8 mouse cellular contexts compared by ENCODE assay signal in genomic region chr5:142962444-142962961, GRCm38 (mm10). TPM values are rescaled to one million over a fixed set of nuclear protein-coding genes. Genes with fewer than 3 reads are reported as not detected.
DNase-seq lines count a peak whose midpoint lies in the region; ATAC-seq and TF ChIP-seq lines count a peak whose summit lies in the region.

No protein-coding gene starts in this region.

- peaks cover 14% of the 10 kb centered on the region for H3K4me1 ChIP-seq in erythroblast, embryonic 14.5 days (ENCODE audit: control insufficient read depth)
- peaks cover 65% of the 10 kb centered on the region for H3K4me1 ChIP-seq in hindbrain, embryonic 10.5 days (replicated peaks)
- H3K4me1 ChIP-seq in liver, embryonic 12.5 days, result peaks cover 48% of the 10 kb centered on the region
- H3K4me1 ChIP-seq in stomach, postnatal 0 days (replicated peaks; ENCODE audit: control insufficient read depth, insufficient read depth), result peaks cover 6% of the 10 kb centered on the region; the same call in 1 of the 2 replicates

- 1% methylated on average over 11 of the region's 11 CpGs for WGBS in hindbrain, embryonic 10.5 days
- 24% methylated on average over 11 of the region's 11 CpGs for WGBS in liver, embryonic 12.5 days (ENCODE audit: insufficient replicate concordance)
- 4% methylated on average over 10 of the region's 11 CpGs for WGBS in stomach, postnatal 0 days

- peak overlapping the region; percentile 65 for H3K9ac ChIP-seq in liver, embryonic 12.5 days
- peak overlapping the region; percentile 81 for H3K9ac ChIP-seq in stomach, postnatal 0 days (ENCODE audit: low read length)

- TF ChIP-seq CTCF in stomach, postnatal 0 days (IDR thresholded peaks at IDR 0.05; ENCODE audit: low read depth), result no peak

- H3K4me2 ChIP-seq in liver, embryonic 12.5 days, result peak overlapping the region; percentile 68
- peak overlapping the region; percentile 69 for H3K4me2 ChIP-seq in stomach, postnatal 0 days (replicated peaks; ENCODE audit: low read depth)

- H3K9me3 ChIP-seq in erythroblast, embryonic 14.5 days (ENCODE audit: control insufficient read depth, low read length), result peaks cover 12% of the 10 kb centered on the region; the same call in 1 of the 2 replicates
- H3K9me3 ChIP-seq in hindbrain, embryonic 10.5 days, result no peaks in the 10 kb centered on the region
- no peaks in the 10 kb centered on the region for H3K9me3 ChIP-seq in liver, embryonic 12.5 days (replicated peaks)
- H3K9me3 ChIP-seq in stomach, postnatal 0 days (ENCODE audit: control insufficient read depth, low read length), result no peaks in the 10 kb centered on the region

- peak overlapping the region; percentile 59 for H3K4me3 ChIP-seq in erythroblast, embryonic 14.5 days (replicated peaks)
- peak overlapping the region; percentile 100 for H3K4me3 ChIP-seq in hindbrain, embryonic 10.5 days
- H3K4me3 ChIP-seq in liver, embryonic 12.5 days, result peak overlapping the region; percentile 60
- H3K4me3 ChIP-seq in stomach, postnatal 0 days (ENCODE audit: low read depth, low read length), result peak overlapping the region; percentile 72

- peak; percentile 60 for DNase-seq in MN1 (ENCODE audit: low spot score)
- peak; percentile 52 for DNase-seq in hindbrain, embryonic 10.5 days (ENCODE audit: low spot score)
- peak; percentile 59 for DNase-seq in stomach, postnatal 0 days (ENCODE audit: low spot score)
- no peak for DNase-seq in urinary bladder, adult 2 months (ENCODE audit: low spot score)
- no peak for DNase-seq in adrenal gland, adult 2 months

- H3K36me3 ChIP-seq in erythroblast, embryonic 14.5 days (ENCODE audit: control insufficient read depth), result no peaks in the 10 kb centered on the region; the same call in 1 of the 2 replicates
- H3K36me3 ChIP-seq in hindbrain, embryonic 10.5 days, result peaks cover 50% of the 10 kb centered on the region
- H3K36me3 ChIP-seq in liver, embryonic 12.5 days, result peaks cover 3% of the 10 kb centered on the region; the same call in 1 of the 2 replicates
- no peaks in the 10 kb centered on the region for H3K36me3 ChIP-seq in stomach, postnatal 0 days (ENCODE audit: control insufficient read depth, insufficient read depth, low read length)

- peaks cover 76% of the 10 kb centered on the region for H3K27me3 ChIP-seq in erythroblast, embryonic 14.5 days (ENCODE audit: control insufficient read depth)
- H3K27me3 ChIP-seq in hindbrain, embryonic 10.5 days (ENCODE audit: insufficient read depth, poor library complexity, severe bottlenecking), result peaks cover 21% of the 10 kb centered on the region
- peaks cover 73% of the 10 kb centered on the region for H3K27me3 ChIP-seq in liver, embryonic 12.5 days (replicated peaks)
- no peaks in the 10 kb centered on the region for H3K27me3 ChIP-seq in stomach, postnatal 0 days (ENCODE audit: control insufficient read depth, insufficient read depth, low read length)

- peak overlapping the region; percentile 100 for H3K27ac ChIP-seq in hindbrain, embryonic 10.5 days
- peak overlapping the region; percentile 89 for H3K27ac ChIP-seq in liver, embryonic 12.5 days
- H3K27ac ChIP-seq in stomach, postnatal 0 days (replicated peaks), result peak overlapping the region; percentile 90

- TF ChIP-seq EP300 in stomach, postnatal 0 days (optimal IDR thresholded peaks at IDR 0.05), result no peak

- no peak for ATAC-seq in erythroblast, adult 5-6 weeks (replicated peaks; ENCODE audit: low FRiP score, poor library complexity, severe bottlenecking)
- peak; percentile 14; the same call in 1 of the 2 replicates for ATAC-seq in liver, embryonic 12.5 days
- peak; percentile 11; the same call in 1 of the 2 replicates for ATAC-seq in stomach, postnatal 0 days (ENCODE audit: low FRiP score, low TSS enrichment)

RNA-seq across cellular contexts. Expression of gene Fscn1, which starts 2.4 kb away (rescaled TPM):
- polyA plus RNA-seq in erythroblast, embryonic 14.5 days (2012), result 0.36 and 0.46 TPM in 2 replicates
- total RNA-seq in erythroblast, adult 5-6 weeks (2015; ENCODE audit: low replicate concordance), result not detected in 2 replicates
- not detected in 2 replicates for total RNA-seq in erythroblast, adult 5-6 weeks (2017; ENCODE audit: low replicate concordance)
- 757 and 846 TPM in 2 replicates for polyA plus RNA-seq in hindbrain, embryonic 10.5 days (2016; fragmentation: Nextera tagmentation; extraction: Ambion mirVana)
- polyA plus RNA-seq in liver, embryonic 12.5 days (2016; fragmentation: Nextera tagmentation; extraction: Ambion mirVana), result 69.1 and 69.4 TPM in 2 replicates
- polyA plus RNA-seq in stomach, postnatal 0 days (2015; fragmentation: Nextera tagmentation; extraction: Ambion mirVana), result 42.0 and 42.7 TPM in 2 replicates
- 63.4 and 69.0 TPM in 2 replicates for polyA plus RNA-seq in urinary bladder, adult 2 months (2012; rRNA removed)
- 10 to 100 TPM; 24.6 to 42.9 TPM for total RNA-seq in adrenal gland, adult 2 months (2021)
- polyA plus RNA-seq in adrenal gland, adult 2 months (2012; rRNA removed), result 129 and 134 TPM in 2 replicates

RNA-seq across cellular contexts. Expression of gene Actb, which starts 55.9 kb away (rescaled TPM):
- 326 and 442 TPM in 2 replicates for polyA plus RNA-seq in erythroblast, embryonic 14.5 days (2012)
- total RNA-seq in erythroblast, adult 5-6 weeks (2015; ENCODE audit: low replicate concordance), result 4,143 and 4,236 TPM in 2 replicates
- total RNA-seq in erythroblast, adult 5-6 weeks (2017; ENCODE audit: low replicate concordance), result 1,451 and 2,396 TPM in 2 replicates
- 14,349 and 15,462 TPM in 2 replicates for polyA plus RNA-seq in hindbrain, embryonic 10.5 days (2016; fragmentation: Nextera tagmentation; extraction: Ambion mirVana)
- 7,775 and 7,997 TPM in 2 replicates for polyA plus RNA-seq in liver, embryonic 12.5 days (2016; fragmentation: Nextera tagmentation; extraction: Ambion mirVana)
- 14,823 and 16,187 TPM in 2 replicates for polyA plus RNA-seq in stomach, postnatal 0 days (2015; fragmentation: Nextera tagmentation; extraction: Ambion mirVana)
- polyA plus RNA-seq in urinary bladder, adult 2 months (2012; rRNA removed), result 5,740 and 7,458 TPM in 2 replicates
- 1,000 to 10,000 TPM; 3,681 to 3,786 TPM for total RNA-seq in adrenal gland, adult 2 months (2021)
- polyA plus RNA-seq in adrenal gland, adult 2 months (2012; rRNA removed), result 3,805 and 4,221 TPM in 2 replicates

Comparison
In these comparisons a context has a peak if more than half of its experiments do, and no peak if none do; other contexts are left out.
1. DNase-seq: peak in MN1 (single experiment), hindbrain, embryonic 10.5 days (single experiment) and stomach, postnatal 0 days (single experiment); none in urinary bladder, adult 2 months (single experiment) and adrenal gland, adult 2 months (single experiment).
2. RNA of gene Fscn1, which starts 2.4 kb away (polyA plus RNA-seq): 757 to 846 TPM in hindbrain, embryonic 10.5 days, 129 to 134 TPM in adrenal gland, adult 2 months, 69.1 to 69.4 TPM in liver, embryonic 12.5 days, 63.4 to 69.0 TPM in urinary bladder, adult 2 months and 42.0 to 42.7 TPM in stomach, postnatal 0 days; 0.36 to 0.46 TPM in erythroblast, embryonic 14.5 days; every median in the first group is over 10 times any median in the second.
3. Peak in every context shown above with its lines, with median percentiles within 50 percentile points of each other: H3K4me3 ChIP-seq and H3K27ac ChIP-seq.